Mouse (Mus musculus) macrophage (primary cell): ENCODE data around the gene Zbtb32. TPM values are rescaled to one million over a fixed set of nuclear protein-coding genes. Genes with fewer than 3 reads are reported as not detected.

Experiments
- H3K27ac ChIP-seq: fragments of 350-480 bp; formaldehyde crosslinking; 2 replicates; pipeline ENCODE4 v1.9.0; 2021
- H3K36me3 ChIP-seq: fragments of 350-480 bp; formaldehyde crosslinking; 2 replicates; pipeline ENCODE4 v1.9.0; 2021; ENCODE audit errors: inconsistent target
- H3K4me3 ChIP-seq: fragments of 350-480 bp; formaldehyde crosslinking; 2 replicates; pipeline ENCODE4 v1.9.0; 2021; ENCODE audit errors: inconsistent target
- H3K79me2 ChIP-seq: fragments of 350-480 bp; formaldehyde crosslinking; 2 replicates; pipeline ENCODE4 v1.9.0; 2021; ENCODE audit errors: inconsistent target
- WGBS: methylation state at CpG from one replicate; pipeline ENCODE4 v1.1.7; 2026; ENCODE audit warnings: inconsistent platforms; ENCODE audit not compliant: missing documents; 5-methylcytosine and 5-hydroxymethylcytosine counted together
- polyA plus RNA-seq: library from polyadenylated mRNA; stranded (reverse); fragments of 250-400 nt; gene quantifications from 3 replicates; pipeline ENCODE4 v1.2.4, GENCODE M21; 2018; ENCODE audit warnings: inconsistent platforms

The Zbtb32 gene
- polyA plus RNA-seq, 1 experiment from 2014 or later = 0.14 TPM

GRCm38 (mm10) chr7:30612654-30613402, 14.1 kb upstream of the Zbtb32 start, which contains the start of gene Upk1a:
Upk1a (minus strand) TSS chr7:30612847.
- H3K4me3 ChIP-seq = no peak within 1 kb of the TSS
- no peak within 1 kb of the TSS for H3K27ac ChIP-seq
- 92% methylated on average over 4 of the region's 8 CpGs for WGBS

GRCm38 (mm10) chr7:30610043-30610442, 11.3 kb upstream of the Zbtb32 start:
- Histone ChIP-seq H3K27ac (no peak overlapping the region), H3K79me2 (no peaks in the 10 kb centered on the region), H3K4me3 (no peak overlapping the region), H3K36me3 (no peaks in the 10 kb centered on the region)
- 73% methylated on average over 7 of the region's 7 CpGs for WGBS

More at GRCm38 (mm10) chr7:30612654-30613402, 14.1 kb upstream of the Zbtb32 start, which contains the start of gene Upk1a:
- Histone ChIP-seq H3K36me3 (peaks cover 20% of the 10 kb centered on the region), H3K79me2 (no peaks in the 10 kb centered on the region)

- H3K79me2 ChIP-seq = no peaks in the 10 kb centered on the region
- no peak overlapping the region for H3K27ac ChIP-seq
- H3K36me3 ChIP-seq = no peaks in the 10 kb centered on the region
- no peak overlapping the region for H3K4me3 ChIP-seq
- 59% methylated on average over 16 of the region's 16 CpGs for WGBS
Measured at GRCm38 (mm10) chr7:30608476-30608875, 9.8 kb upstream of the Zbtb32 start.

GRCm38 (mm10) chr7:30607706-30608309, 9.1 kb upstream of the Zbtb32 start:
- 31% methylated on average over 8 of the region's 8 CpGs for WGBS
- Histone ChIP-seq H3K27ac (no peak overlapping the region), H3K4me3 (no peak overlapping the region), H3K79me2 (no peaks in the 10 kb centered on the region), H3K36me3 (no peaks in the 10 kb centered on the region)

- 87% methylated on average over 8 of the region's 8 CpGs for WGBS
- no peaks in the 10 kb centered on the region for H3K36me3 ChIP-seq
- no peaks in the 10 kb centered on the region for H3K79me2 ChIP-seq
- no peak overlapping the region for H3K27ac ChIP-seq
- H3K4me3 ChIP-seq = no peak overlapping the region
Measured at GRCm38 (mm10) chr7:30604944-30605343, 6.2 kb upstream of the Zbtb32 start.

- no peaks in the 10 kb centered on the region for H3K36me3 ChIP-seq
- no peaks in the 10 kb centered on the region for H3K79me2 ChIP-seq
- WGBS = 46% methylated on average over 8 of the region's 8 CpGs
- no peak overlapping the region for H3K27ac ChIP-seq
- H3K4me3 ChIP-seq = no peak overlapping the region
Measured at GRCm38 (mm10) chr7:30604424-30604823, 5.7 kb upstream of the Zbtb32 start.

- Histone ChIP-seq H3K79me2 (no peaks in the 10 kb centered on the region), H3K36me3 (no peaks in the 10 kb centered on the region), H3K27ac (no peak overlapping the region), H3K4me3 (no peak overlapping the region)
- 92% methylated on average over 2 of the region's 3 CpGs for WGBS
Measured at GRCm38 (mm10) chr7:30602583-30602982, 3.9 kb upstream of the Zbtb32 start.

- no peaks in the 10 kb centered on the region for H3K36me3 ChIP-seq
- 80% methylated on average over 7 of the region's 7 CpGs for WGBS
- H3K79me2 ChIP-seq = no peaks in the 10 kb centered on the region
- H3K27ac ChIP-seq = no peak overlapping the region
- H3K4me3 ChIP-seq = no peak overlapping the region
Measured at GRCm38 (mm10) chr7:30600651-30601050, 1.9 kb upstream of the Zbtb32 start.

GRCm38 (mm10) chr7:30599933-30600353, 1.2 kb upstream of the Zbtb32 start:
- 11% methylated on average over 16 of the region's 16 CpGs for WGBS
- H3K4me3 ChIP-seq = no peak overlapping the region
- H3K79me2 ChIP-seq = no peaks in the 10 kb centered on the region
- no peaks in the 10 kb centered on the region for H3K36me3 ChIP-seq
- no peak overlapping the region for H3K27ac ChIP-seq

GRCm38 (mm10) chr7:30596811-30597210, 1.9 kb downstream of the Zbtb32 start:
- WGBS = 91% methylated on average over 5 of the region's 5 CpGs
- H3K4me3 ChIP-seq = no peak overlapping the region
- no peak overlapping the region for H3K27ac ChIP-seq
- H3K79me2 ChIP-seq = no peaks in the 10 kb centered on the region
- H3K36me3 ChIP-seq = no peaks in the 10 kb centered on the region

GRCm38 (mm10) chr7:30596093-30596492, 2.6 kb downstream of the Zbtb32 start:
- 96% methylated on average over 5 of the region's 5 CpGs for WGBS

GRCm38 (mm10) chr7:30594510-30595024, 4.1 kb downstream of the Zbtb32 start:
- H3K36me3 ChIP-seq = no peaks in the 10 kb centered on the region
- no peaks in the 10 kb centered on the region for H3K79me2 ChIP-seq
- H3K4me3 ChIP-seq = no peak overlapping the region
- H3K27ac ChIP-seq = no peak overlapping the region
- 45% methylated on average over 4 of the region's 4 CpGs for WGBS

More at GRCm38 (mm10) chr7:30596093-30596492, 2.6 kb downstream of the Zbtb32 start:
- Histone ChIP-seq H3K79me2 (no peaks in the 10 kb centered on the region), H3K4me3 (no peak overlapping the region), H3K27ac (no peak overlapping the region), H3K36me3 (no peaks in the 10 kb centered on the region)

- H3K36me3 ChIP-seq = no peaks in the 10 kb centered on the region
- 77% methylated on average over 10 of the region's 10 CpGs for WGBS
- H3K4me3 ChIP-seq = no peak overlapping the region
- H3K79me2 ChIP-seq = no peaks in the 10 kb centered on the region
- no peak overlapping the region for H3K27ac ChIP-seq
Measured at GRCm38 (mm10) chr7:30593579-30594509, 4.9 kb downstream of the Zbtb32 start.

GRCm38 (mm10) chr7:30592772-30593423, 5.8 kb downstream of the Zbtb32 start:
- Histone ChIP-seq H3K79me2 (peaks cover 3% of the 10 kb centered on the region), H3K36me3 (no peaks in the 10 kb centered on the region), H3K27ac (no peak overlapping the region), H3K4me3 (no peak overlapping the region)
- 61% methylated on average over 5 of the region's 5 CpGs for WGBS
